Mouse (Mus musculus) MEL (cell line): ENCODE measurements around the gene Prf1.

Experiments used
- BHLHE40 ChIP-seq: IDR thresholded peaks from 2 replicates; pipeline ENCODE4 v1.6.1; 2012; ENCODE audit warnings: low read depth, mild to moderate bottlenecking, inconsistent platforms, low read length, improper control_type of control experiment, borderline replicate concordance
- GATA1 ChIP-seq: IDR thresholded peaks from 2 replicates; pipeline ENCODE4 v1.6.1; 2011; ENCODE audit warnings: low read depth, low read length, improper control_type of control experiment
- KAT2A ChIP-seq: conservative IDR thresholded peaks from 2 replicates; pipeline ENCODE4 v1.6.1; 2012; ENCODE audit warnings: low read depth, low read length, improper control_type of control experiment, inconsistent platforms
- TBP ChIP-seq: IDR thresholded peaks from 2 replicates; pipeline ENCODE4 v1.8.0; 2011; ENCODE audit warnings: low read depth, low read length, improper control_type of control experiment
- UBTF ChIP-seq: IDR thresholded peaks from 2 replicates; pipeline ENCODE4 v1.6.1; 2012; ENCODE audit warnings: low read depth, mild to moderate bottlenecking, inconsistent platforms, low read length, improper control_type of control experiment, moderate library complexity, borderline replicate concordance; ENCODE audit not compliant: insufficient read depth
- ZKSCAN1 ChIP-seq: IDR thresholded peaks from 2 replicates; pipeline ENCODE4 v1.6.1; 2012; ENCODE audit warnings: low read depth, mild to moderate bottlenecking, inconsistent platforms, low read length, improper control_type of control experiment, moderate library complexity
- ZMIZ1 ChIP-seq: IDR thresholded peaks from 2 replicates; pipeline ENCODE4 v1.6.1; 2012; ENCODE audit warnings: low read depth, mild to moderate bottlenecking, inconsistent platforms, low read length, improper control_type of control experiment, moderate library complexity

GRCm38 (mm10) chr10:61304046-61304445, 6.4 kb downstream of the Prf1 start:
- TF ChIP-seq UBTF = no peak
- TF ChIP-seq KAT2A = no peak
- TF ChIP-seq TBP = no peak
- TF ChIP-seq ZMIZ1 = no peak
- no peak for TF ChIP-seq BHLHE40
- no peak for TF ChIP-seq GATA1
- TF ChIP-seq ZKSCAN1 = no peak
